Mouse (Mus musculus) gastrocnemius, postnatal 25 days (tissue): ENCODE measurements around the gene Dhx40. TPM values are rescaled to one million over a fixed set of nuclear protein-coding genes. Genes with fewer than 3 reads are reported as not detected.
"Not testable (repeated sequence)": the region's sequence is repeated elsewhere in the genome, so short reads cannot be mapped to it uniquely, and the experiment has no call there.

Experiments used
- DNase-seq: peaks from one replicate; pipeline ENCODE4 v3.0.0; 2022
- total RNA-seq, 2 experiments: library from RNA; stranded (reverse); gene quantifications; 1 replicate in 1 of 2; 2 replicates in 1 of 2; pipeline ENCODE4 v1.2.3; 2021

Dhx40 gene
- total RNA-seq, 2 experiments from 2014 or later, result 11.4 to 12.1 TPM

DNA sequence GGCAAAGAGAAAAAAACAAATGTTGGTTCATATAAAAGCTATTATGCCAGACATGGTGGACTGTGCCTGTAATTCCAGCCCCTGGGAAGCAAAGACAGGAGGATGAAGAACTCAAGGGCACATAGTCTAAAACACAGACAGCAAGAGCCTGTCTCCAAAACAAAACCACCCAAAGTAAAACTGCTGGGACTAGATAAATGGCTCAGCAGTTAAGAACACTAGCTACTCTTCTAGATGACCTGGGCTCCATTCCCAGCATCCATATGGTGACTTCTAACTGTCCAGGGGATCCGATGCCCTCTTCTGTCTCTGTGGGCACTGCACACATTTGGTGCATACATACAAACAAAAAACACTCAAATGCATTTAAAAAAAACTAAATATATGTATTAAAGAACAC, 56.5 kb downstream of the Dhx40 start:
- no peak for DNase-seq

DNA sequence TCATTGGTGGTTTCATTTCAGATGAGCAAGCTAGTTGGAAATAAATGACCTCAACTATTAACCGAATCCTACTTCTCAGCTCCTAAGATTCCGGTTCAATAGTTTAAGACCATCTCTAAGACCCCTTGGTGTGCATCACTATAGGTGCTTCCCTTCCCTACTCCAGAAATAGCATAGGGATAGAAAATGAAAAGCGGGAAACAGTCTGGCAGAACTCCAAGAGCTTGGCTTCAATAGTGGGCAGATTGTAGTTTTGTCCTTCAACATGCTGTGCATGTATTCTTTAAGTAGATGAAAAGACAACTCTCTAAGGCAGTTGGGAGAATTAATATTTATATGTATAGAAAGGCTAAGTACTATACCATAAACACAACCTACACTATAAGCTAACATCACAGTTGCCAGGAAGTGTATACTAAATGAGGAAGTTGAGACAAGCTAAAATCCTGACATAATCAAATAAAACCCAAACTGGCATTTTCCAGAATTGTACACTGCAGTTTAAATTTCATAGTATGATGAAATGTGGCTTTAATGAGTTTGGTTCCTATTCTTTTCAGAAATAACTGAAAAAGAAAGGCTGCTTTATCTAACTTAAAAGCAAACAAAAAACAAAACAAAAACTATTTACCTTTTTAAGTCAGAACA, 57.6 kb downstream of the Dhx40 start:
- no peak for DNase-seq

DNA sequence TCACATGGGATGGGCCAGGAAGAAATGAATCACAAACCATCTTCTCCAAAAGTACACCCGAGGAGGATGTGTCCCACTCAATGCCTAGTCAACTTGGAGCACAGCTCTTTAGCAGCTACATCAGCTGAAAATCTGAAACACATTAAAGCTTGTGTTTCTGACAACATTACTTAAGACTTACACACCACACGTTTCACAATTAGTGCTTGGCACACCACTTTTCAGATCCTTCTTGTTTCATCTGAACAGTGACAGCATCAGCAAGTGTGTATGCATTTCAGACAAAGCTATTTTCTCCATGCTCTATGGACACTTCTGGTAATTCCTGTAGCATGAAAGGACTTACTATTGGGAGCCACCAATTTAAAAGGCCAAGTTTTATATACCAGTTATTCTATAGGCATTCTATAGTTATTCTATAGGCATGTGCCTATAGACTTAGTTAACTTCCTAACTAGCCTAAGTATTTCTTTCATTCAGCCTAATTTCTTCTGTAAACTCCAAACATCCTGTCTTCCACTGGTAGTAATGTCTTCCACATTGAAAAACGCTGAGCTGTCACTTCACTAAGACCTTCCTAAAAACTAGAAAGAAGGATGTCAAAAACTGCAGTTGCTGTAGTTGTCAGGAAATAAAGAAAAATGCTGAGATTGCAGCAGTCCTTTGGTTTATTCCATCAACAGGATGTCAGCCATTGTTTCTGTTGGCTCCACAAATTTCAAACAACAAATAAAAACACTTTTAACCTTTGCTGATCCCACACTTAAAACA, 61.7 kb downstream of the Dhx40 start:
- DNase-seq, result no peak

DNA sequence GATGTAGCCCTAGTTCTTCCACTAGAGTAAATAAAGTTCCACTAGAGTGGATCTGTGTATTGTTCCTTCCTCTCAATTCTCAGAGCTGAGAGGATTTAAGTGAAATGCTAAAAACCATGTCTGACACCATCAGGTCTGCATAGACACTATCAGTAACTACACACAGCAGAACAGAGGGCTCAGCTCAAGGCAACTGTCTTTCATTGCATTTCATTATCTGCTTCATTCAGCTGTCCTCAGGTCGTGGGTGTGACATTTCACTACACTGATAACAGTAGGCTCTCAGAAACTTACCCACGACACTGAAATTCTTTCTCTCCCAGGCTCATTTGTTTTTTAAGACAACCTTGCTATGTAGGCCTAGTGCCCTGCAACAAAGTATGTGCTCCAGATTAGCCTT, 64.9 kb downstream of the Dhx40 start:
- DNase-seq, result no peak

DNA sequence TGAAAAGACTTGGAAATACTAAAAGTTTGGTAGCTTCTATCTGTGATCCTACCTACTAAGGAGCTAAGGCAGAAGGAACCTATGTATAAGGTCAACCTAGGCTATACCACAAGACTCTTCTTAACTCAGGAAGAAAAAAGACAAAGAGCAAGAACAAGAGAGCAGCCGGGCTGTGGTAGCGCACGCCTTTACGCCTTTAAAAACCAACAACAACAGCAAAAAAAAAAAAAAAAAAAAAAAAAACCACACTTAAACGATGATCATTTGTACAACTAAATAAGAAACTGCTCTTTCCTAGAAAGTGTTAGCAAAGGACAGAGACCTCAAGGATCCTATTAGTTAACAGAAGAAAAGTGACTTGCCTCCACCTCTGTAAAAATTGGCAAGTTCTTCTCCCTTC, 66.0 kb downstream of the Dhx40 start:
- no peak for DNase-seq

- DNase-seq, result no peak
Observed at GRCm38 (mm10) chr11:86739470-86739869, 68.1 kb downstream of the Dhx40 start.

DNA sequence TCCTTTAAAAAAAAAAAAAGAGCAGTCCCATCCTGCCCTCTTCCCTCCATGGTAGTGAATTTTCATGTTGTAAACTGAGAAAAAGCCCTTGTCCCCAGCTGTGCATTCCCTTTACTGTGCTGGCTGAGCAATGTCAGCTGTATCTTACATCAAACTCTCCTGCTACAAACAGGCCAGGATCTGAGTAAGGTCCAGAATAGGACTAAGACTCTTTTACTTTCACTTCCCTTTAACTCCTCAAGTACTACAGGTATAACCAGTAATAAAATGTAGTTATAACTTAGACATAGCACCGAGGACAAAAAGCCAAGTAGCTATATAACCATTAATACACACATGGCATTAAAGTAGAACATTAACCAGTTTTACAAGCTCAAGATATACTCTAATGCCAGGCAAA, 68.6 kb downstream of the Dhx40 start:
- no peak for DNase-seq

- DNase-seq, result not testable (repeated sequence)
Observed at GRCm38 (mm10) chr11:86738308-86738707, 69.2 kb downstream of the Dhx40 start.

- no peak for DNase-seq
Observed at GRCm38 (mm10) chr11:86737301-86738000, 70.1 kb downstream of the Dhx40 start.

DNA sequence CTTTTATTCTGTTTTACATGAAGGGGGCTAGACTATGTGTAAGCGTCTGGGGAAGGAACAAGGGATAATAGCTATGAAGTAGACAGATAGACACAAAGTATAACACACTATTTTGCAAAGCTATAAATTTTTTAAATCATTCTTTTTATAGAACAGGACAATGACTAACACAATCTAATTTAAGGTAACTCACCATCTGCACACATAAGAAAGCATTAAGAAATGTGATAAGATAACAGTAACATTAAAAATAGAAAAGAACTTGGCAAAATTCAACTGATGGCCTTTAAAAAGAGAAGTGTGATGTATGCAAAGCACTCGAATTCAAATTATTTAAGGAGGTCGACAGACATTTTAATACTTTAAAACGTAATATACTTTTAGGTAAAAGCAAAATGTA, 72.6 kb downstream of the Dhx40 start:
- DNase-seq, result no peak

DNA sequence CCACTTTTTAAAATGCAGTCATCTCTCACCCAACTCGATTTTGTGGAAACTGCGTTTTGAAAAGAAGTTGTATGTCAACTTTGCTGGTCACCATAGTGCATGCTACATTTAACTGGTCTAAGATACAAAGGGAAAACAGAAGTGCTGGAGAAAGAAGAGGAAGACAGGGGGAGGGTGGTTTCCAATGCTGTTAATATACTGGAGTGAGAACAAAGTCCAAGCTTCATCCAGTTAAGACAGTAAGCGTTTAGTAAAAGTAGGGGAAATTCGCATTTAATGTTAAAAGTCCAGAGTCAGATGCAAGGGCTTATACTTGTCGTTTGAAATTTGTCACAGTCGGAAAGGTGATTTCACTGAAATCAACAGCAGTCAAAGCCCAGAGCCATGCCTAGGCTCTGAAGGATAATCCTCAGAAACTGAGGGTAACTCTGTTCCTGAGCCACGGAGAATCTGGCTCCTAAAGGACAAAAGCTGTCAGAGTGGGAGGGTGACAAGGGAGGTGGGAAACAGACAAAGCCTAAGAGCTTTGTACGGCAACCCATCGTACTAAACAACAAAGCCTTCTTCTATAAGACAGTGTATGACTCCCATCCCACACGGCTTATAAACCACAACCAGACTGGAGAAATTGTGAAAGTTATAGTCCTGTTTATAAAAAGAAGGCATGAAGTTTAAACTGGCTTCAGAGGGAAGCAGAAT, 73.2 kb downstream of the Dhx40 start:
- no peak for DNase-seq

DNA sequence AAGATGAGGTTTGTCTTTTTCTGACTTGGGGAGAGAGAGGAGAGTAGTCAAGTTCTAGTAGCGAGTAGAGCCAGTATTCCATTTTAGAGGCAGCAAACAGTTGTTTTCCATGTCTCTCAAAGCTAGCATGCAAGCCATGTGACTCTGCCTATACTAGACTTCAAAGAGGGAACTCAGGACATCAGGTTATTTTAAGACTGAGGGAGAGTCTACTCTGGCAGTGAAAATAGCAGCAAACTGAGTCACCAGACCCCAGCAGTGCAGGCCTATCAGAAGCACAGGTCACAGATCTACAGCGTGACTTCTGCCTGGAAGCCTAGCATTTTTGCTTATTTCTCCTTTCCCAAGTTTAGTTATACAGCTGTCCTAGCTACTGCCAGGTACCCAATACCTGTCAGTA, 76.1 kb downstream of the Dhx40 start:
- DNase-seq, result no peak

GRCm38 (mm10) chr11:86725607-86726006, 81.9 kb downstream of the Dhx40 start:
- no peak for DNase-seq

- DNase-seq, result no peak
Observed at GRCm38 (mm10) chr11:86724982-86725381, 82.6 kb downstream of the Dhx40 start.

DNA sequence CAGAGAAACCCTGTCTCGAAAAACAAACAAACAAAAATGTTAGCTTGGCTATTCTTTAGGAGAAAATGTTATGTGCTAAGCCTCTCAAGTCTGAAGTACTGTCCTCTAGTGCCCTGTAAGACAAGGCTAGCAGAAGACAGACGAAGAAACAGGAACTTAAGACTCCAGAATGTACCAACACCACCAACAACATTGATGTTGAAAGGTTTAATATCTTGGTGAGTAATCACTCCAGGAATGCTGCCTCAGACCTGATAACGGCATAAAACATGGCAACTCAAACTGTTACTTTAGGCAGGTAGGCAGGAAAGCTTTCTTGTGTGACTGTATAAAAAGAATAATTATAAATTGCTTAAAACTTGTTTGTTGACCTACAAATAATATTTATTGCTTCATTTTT, 83.5 kb downstream of the Dhx40 start:
- DNase-seq, result no peak

GRCm38 (mm10) chr11:86719390-86719789, 88.2 kb downstream of the Dhx40 start:
- no peak for DNase-seq

Other genes with a start within 250 kb of the Dhx40 start
- 10 to 100 TPM; 83.0 to 89.8 TPM for gene Vmp1, start 123.9 kb downstream of the Dhx40 start, total RNA-seq
- 1 to 10 TPM; 5.1 to 5.3 TPM for gene Ptrh2, start 123.8 kb downstream of the Dhx40 start, total RNA-seq
- gene Cltc, start 50.2 kb downstream of the Dhx40 start, total RNA-seq, result 100 to 1,000 TPM; 111 to 112 TPM
- 1 to 10 TPM; 3.7 to 8.0 TPM for gene Ypel2, start 186.0 kb upstream of the Dhx40 start, total RNA-seq